Mouse (Mus musculus): ENCODE data around the gene Myo1a.

DNA sequence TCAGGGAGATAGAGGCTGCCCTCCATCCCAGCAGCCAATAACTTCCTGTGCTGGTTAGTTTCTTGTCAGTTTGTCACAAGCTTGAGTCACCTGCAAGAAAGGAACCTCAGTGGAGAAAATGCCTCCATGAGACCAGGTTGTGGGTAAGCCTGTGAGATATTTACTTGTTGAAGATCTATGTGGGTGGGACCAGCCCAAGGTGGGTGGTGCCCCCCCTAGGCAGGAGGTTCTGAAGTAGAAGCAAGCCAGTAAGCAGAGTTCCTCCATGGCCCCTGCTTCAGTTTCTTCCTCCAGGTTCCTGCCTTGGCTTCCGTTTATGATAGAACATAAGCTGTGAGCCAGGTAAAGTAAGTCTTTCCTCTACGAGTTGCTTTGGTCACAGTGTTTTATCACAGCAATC, 31.3 kb downstream of the Myo1a start:
- TF ChIP-seq EP300 (IDR thresholded peaks at IDR 0.05; ENCODE audit: low read depth) (no peak), CTCF (IDR thresholded peaks at IDR 0.05; ENCODE audit: low read depth) (no peak)
